Mouse (Mus musculus) cerebellum, postnatal 14 days (tissue): ENCODE results near the gene Ggt7.
"Not testable (repeated sequence)": the region's sequence is repeated elsewhere in the genome, so short reads cannot be mapped to it uniquely, and the experiment has no call there.

ENCODE experiments used
- DNase-seq, 2 experiments: peaks; one replicate each; pipeline ENCODE4 v3.0.0; 2021; ENCODE audit warnings: mixed read lengths in 2 of 2

Gene Ggt7

DNA sequence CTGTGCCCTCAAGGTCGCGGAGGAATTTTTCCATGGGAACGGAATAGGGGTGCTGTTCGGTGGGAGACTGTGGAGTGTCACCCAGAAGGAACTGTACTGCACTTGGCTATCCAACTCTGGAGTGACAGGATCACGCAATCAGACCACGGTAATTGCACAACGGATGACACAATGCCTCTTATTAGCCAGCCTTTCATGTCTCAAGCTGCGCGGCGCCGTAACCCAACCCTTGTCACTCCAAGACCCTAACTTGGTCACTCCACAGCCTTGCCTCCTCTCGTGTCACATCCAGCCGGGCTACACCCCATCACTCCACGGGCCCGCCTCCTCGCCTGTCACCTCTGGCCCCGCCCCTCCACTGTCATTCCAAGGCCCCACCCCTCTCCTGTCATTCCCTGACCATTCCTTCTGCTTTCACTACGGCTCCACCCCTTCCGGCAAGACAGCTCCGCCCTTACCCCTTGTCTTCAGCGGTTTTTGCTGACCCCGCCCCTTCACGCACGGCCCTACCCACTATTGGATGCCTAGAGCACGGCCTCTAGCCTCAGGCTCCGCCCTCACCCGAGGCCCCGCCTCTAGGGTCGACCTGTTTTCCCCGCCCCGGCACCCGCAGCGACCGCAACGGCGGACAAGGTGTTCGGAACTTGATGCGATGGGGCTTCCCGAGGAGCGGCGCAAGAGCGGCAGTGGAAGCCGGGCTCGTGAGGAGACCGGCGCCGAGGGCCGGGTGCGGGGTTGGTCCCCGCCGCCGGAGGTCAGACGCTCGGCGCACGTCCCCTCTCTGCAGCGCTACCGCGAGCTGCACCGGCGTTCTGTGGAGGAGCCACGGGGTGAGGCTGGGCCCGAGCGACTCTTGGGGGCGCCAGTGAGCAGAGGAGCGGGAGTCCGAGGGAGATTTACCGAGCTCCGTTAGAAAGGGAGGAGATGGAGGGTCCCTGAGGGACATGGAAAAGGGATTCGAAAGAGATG, at the start of gene Ggt7, which contains the start of gene Acss2:
Gene Ggt7, minus strand, starts transcription at position 783 of the 969 bp plus-strand sequence.
Gene Acss2, plus strand, starts transcription at position 494 of the 969 bp plus-strand sequence.
- peak; percentile 99 for DNase-seq

DNA sequence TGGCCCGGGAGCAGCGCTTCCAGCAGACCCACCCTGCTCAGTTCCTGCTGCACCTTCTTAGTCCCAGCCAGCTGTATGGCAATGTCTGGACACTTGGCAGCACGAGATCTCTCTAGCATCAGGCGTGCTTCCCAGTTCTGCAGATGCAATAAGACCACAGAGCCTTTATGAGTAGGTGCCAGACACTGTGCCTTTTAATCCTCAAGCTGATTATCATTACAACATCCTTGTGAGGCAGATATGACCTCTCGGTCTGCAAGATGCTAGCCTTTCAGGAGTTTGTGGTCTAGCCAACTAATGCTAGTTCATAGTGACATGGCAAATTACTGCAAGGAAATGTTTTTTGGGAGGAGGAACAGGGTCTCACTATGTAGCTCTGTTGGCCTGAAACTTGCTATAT, 49.7 kb upstream of the Ggt7 start:
- no peak for DNase-seq

DNA sequence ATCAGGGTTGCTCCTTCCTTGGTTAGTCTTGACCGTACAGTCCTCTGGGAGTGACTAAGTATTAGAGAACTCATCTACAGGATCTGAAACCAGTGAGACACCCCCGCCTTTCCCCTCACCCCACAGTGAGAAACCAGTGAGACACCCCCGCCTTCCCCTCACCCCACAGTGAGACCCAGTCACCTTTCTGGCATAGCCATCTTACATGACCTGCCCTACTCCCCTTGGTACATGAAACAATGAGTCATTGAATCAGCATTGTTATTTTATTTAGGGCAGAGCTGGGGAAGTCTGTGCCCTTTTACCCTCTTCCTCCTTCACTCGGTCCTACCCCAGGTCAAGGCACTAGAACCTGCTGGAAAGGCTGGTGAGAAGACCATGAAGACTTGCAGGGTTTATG, 44.9 kb upstream of the Ggt7 start:
- DNase-seq: no peak

DNA sequence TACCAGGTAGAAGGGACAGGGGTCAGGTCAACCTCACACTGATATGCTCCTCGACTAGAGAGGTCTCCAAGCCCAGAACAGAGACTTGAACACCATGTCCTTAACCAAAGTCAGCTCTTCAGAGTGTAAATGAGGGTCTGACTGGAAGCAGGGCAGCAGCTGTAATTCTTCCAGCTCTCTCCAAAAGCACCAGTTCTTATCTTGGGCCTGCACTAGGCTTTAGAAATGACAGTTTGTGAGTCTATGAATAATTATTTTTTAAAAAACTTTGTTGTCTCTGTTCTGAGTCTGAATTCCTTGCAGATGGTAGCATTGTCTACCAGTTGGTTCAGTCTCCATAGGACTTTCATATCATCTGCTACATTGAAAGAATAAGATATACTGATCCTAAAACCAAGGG, 44.2 kb upstream of the Ggt7 start:
- no peak for DNase-seq

DNA sequence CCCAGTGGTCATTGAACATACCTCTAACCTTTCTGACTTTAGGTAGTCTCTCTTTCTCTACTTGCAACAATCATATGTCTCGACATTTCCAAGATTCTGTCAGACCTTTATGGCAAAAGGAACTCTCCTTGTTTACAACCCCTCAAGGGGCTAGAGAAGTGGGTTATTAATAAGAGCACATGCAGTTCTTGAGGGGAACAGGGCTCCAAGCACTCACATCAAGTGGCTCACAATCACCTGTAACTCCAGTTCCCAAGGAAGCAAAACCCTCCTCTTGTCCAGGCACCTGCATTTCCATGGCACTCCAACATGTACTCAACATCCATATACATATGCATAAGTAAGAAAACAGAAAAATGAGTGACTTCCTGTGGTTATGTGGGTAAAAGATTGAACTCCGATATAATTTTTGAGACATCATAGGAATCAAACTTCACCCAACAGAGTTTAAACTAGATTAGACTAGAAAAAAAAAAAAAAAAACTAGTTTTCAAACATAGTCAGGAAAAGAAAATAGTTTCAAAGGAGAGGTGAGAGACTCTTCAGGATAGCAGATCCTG, 36.5 kb upstream of the Ggt7 start:
- no peak for DNase-seq

DNA sequence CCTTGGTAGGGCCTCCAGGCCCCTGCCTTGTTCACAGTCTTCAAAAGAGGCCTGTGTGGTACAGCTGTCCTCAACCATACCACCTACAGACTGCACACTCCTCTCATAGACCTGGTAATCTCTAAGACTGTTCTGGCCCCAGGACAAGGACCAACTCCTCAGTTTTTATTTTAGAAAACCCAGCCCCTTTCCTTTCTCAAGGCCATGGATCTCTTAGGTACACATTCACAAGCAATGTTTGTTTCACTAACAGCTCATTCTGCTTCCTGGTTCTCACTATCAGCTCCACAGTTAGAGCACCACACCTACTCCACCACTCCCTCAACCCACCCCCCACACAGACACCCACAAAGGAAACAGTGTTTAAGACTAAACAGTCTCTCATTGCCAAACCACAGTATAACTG, 34.9 kb upstream of the Ggt7 start:
- DNase-seq: no peak

DNA sequence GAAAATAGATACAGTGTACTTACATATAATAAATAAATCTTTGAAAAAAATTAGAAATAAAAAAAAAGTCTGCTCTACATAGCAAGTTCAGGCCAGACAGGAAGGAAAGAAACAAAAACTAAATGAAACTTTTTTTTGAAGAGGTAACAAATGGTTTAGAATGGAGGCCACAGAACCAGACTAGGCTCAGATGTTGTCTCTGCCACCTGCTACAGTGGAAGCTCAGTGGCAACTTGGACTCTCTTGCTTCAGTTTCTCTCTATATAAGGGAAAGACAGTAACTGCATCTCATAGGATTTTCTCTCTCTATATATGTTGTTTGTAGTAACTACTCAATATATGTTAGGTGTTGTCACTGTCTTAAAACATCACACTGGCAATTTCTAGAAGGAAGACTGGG, 34.3 kb upstream of the Ggt7 start:
- no peak for DNase-seq

DNA sequence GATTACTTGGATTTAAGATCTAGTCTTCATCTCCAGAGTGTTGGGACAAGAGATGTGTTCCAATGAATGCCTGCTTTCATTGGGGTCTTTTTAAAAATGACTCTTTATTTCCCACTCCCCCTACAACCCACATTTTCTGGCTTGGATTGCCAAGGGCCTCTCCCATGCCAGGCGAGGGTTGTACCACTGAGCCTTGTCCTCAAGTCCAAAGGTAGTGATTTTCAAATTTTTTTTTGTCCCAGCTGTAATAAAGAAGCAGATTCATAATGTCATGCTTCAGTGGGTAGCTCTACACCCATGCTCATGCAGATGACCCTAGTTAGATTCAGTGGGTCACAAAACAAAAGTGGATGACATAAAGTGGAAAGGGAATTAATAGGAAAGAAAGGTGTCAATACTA, 28.9 kb upstream of the Ggt7 start:
- DNase-seq: no peak

DNA sequence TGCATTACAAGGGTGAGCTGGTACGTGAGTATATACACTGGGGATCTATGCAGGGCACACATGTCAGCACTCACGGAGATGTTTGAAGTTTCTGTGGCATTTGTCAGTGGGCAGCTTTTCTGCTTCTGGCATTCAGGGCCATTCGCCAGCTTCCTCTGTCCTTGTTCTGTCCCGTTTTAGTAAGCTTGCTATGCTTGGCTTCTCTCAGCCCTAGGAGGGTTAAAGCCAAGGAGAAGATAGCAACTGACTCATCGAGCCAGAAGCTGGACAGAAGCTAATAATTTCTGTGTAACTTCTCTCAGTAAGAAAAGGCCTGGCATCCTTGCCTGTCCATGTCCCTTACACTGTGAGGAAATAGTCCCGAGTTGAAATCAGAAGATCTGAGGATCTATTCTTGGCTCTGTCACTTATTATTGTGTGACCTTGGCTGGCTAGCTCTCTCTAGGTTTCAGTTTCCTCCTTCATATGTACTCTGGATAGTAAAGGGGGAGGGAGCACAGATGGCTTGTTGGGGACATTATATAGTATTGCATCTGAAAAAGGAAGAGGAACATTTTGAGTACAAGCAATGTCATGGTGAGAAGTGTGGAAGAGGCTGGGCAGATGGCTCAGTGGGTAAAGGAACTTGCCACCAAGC, 22.9 kb upstream of the Ggt7 start:
- DNase-seq: peak; percentile 15 to 55

DNA sequence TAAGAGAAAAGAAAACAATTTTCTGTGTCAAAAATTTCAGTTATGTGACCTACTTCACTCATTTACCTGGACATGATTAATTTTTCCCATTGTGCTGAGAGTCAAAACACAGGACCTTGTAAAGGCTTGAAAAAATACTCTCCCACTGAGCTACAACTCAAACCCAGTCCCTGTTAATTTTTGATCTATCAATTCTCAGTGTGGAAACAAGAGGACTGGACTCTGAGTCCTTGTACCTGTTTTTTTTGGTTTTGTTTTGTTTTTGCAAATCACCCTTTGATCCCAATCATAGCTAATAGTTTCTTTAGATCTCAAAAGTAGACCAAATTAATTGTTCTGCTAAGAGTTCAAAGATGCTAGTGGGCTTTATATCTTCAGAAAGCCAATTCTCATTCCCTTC, 21.7 kb upstream of the Ggt7 start:
- DNase-seq: no peak

DNA sequence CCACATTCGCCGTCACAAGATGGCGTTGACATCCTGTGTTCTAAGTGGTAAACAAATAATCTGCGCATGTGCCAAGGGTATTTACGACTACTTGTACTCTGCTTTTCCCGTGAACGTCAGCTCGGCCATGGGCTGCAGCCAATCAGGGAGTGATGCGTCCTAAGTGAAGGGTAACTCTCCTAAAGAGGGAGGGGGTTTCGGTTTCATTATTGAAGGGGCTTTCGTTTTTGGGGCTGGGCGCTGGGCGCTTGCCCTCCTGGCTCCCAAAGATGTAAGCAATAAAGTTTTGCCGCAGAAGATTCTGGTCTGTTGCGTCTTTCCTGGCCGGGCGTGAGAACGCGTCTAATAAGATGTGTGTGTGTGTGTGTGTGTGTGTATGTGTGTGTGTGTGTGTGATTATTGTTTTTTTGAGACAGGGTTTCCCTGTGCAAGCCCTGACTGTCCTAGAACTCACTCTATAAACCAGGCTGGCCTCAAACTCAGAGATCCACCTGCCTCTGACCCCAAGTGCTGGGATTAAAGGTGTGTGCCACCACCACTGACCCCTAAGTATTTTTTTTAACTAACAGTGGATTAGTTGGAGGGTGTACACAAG, 20.5 kb upstream of the Ggt7 start:
- not testable (repeated sequence) for DNase-seq

DNA sequence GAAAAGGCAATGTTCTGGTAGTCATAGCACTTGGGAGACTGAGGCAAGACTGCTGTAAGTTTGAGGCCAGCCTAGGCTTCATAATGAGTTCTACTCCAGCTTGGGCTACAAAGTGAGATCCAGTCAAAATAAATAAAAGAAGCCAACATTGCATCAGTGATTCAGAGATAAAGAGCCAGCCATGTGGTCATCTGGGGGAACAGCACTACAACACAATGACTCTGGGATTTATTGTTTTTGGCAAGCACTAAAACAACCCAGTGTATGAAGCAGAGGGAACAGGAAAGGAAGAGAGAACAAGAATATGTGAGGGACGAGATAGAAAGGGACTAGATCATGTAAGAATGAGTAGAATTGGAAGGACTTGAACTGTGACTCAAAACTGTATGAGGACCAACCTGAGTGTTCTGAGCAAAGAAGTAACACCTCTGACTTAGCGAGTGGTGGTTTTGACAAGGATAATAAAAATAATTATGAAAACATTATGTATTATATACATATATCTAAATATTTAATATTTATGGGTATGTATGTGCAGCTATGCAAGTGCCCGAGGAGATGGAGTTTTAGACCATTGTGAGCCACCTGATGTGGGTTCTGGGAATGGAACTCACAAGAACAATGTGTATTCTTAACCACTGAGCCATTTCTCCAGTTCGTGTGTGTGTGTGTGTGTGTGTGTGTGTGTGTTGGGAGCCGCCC, 19.9 kb upstream of the Ggt7 start:
- no peak for DNase-seq

DNA sequence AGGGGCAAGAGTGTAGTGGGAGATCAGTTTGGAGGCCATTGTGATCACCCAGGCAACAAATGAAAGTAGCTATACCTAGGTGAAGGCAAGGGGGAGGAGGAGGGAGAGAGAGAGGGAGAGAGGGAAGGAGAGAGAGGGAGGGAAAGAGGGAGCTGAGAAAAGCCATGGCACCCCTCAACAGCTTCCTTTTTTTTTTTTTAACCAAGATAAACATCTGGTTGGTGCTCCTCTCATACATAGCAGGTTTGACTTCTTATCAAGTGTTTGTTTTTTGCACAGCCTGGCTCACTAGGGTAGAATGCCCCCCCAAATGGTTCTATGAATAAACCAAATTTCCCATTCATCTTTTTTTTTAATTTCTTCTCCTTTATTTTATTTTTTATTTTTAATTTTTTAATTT, 18.3 kb upstream of the Ggt7 start:
- DNase-seq: no peak

DNA sequence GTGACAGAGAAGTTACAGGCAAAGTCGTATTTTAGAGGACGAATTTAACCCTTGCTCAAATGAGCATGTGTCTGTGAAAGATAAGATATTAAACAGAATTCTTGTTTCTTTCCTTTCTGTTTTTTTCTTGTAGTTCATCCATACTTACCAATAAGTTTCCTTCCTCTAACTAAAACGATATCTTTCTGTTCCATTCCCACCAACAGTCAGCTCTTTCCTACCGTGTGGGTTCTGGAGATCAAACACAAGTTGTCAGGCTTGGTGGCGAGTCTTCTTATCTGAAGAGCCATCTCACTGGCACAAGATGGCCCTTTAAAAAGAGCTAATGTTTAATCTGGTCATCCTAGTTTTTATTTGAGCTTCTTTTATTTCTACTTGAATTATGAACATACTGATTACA, 9.3 kb upstream of the Ggt7 start:
- no peak for DNase-seq

DNA sequence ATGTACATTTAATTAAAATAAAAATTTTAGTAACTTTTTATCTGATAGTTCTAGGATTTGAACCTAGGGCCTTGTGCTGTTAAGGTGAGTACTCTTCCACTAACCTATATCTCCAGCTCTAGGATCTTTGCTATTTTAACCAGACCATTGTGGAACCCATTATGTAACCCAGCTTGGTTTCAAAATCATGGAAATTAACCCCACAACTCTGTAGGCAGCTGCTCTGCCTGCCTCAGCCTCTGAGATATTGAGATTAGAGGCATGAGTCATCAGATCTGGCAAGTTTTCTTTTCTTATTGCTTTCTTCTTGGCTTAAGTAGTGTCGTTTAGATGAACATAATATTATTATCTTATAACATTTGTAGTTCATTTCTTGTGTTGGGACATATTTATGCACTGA, 6.3 kb upstream of the Ggt7 start:
- DNase-seq: no peak

DNA sequence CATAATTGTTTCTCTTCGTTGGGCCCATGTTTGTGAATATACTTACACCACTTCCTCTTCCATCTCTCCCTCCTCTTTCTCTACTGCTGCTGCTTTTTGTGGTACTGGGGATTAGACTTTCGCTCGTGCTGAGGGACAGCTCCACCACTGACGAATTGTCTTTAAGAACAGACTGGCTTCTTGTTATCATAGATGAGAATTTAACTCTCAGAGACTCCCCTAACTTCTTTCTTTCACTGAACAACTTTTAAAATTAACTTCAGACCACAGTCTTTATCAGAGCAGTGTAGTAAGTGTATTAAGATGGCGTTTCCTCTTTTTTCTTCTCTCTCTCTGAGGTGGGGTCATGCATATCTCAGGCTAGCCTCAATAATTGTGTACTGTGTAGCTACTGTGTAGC, 5.7 kb upstream of the Ggt7 start:
- no peak for DNase-seq

DNA sequence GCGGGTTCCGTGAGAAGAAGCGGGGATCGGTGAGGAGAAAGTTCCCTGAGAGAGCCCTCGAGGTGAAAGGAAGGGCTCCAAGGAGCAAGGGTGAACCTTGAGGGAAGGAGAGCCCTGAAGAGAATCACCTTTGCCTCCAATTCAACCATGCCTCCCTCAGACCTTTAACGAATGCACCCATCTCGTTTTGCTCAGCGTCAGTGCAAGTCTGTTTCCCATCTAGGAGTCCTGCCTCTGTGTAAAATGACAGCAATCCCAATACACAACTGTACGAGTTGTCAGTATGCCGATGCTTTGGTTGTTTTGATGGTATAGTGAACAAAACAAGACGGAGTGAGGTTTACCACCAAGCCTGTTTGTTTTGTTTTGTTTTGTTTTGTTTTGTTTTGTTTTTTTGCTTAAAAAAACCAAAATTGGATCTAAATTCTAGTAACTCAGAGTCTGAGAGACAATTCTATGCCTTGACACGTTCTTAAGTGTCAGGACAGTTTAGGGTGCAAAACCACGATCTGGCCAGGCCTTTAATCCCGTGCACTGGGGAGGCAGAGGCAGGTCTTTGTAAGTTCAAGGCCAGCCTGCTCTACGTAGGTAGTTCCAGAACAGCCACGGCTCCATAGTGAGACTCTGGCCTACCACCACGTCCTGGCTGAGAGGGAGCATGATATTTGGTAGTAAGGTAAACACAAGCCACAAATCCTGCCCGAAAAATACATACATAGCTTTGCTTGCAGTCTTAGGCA, 664 bp upstream of the Ggt7 start:
- DNase-seq: no peak

DNA sequence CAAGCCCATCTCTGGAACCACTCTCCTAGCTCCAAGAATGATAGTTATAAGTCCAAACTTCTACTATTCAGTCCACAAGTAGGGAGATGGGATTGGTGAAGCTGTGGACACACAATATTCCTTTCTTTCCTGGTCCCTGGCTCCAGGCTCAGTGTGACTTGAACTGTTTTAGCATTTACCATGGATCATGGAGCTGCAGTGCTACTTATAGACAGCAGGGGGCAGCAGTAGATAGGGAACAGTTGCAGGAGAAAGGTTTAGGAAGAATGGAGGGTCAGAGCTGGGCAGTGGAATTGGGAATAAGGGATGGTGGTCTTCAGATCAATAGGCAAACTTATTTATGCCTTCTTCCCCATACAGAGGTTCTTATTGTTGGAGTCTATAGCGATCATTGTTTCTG, 2.1 kb downstream of the Ggt7 start:
- peak; percentile 87 to 89 for DNase-seq

DNA sequence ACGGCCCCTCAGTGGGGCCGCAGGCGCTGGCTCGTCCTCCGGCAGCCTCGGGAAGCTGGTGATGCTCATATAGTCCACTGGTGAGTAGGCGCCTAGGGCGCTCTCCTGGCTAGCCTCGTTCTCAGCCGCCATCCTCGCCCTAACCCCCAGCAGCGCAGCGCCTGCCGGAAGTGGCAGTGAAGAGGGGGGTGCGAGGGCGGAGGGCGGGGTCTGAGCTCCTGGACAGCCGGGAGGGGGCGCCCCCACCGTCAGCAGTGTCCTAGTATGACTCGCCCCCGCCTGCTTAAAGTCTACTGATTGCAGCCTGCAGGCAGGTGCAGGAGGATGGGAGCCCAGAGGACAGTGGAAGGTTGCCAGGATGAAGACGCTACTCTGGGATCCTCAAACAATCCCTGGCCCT, 3.4 kb downstream of the Ggt7 start:
- peak; percentile 93 for DNase-seq

DNA sequence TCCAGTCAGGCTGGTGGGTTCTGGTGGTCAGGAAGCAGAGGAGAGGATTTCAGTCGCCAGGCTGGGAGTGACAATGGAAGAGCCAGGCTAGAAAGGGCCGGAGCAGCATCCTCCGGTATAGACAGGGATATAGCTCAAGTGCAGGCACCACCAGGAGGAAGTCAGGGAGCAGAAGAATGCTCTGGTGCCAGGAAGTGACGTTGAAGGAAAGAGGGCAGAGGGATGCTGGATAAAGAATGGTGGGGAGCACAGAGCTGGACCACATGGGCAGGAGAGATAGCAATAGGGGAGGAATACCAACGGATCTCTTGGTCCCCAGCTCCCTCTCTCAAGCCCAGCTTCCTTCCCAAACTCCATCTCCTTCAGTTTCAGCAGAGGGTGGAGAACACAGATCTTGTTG, 4.5 kb downstream of the Ggt7 start:
- peak; percentile 43 to 54 for DNase-seq

DNA sequence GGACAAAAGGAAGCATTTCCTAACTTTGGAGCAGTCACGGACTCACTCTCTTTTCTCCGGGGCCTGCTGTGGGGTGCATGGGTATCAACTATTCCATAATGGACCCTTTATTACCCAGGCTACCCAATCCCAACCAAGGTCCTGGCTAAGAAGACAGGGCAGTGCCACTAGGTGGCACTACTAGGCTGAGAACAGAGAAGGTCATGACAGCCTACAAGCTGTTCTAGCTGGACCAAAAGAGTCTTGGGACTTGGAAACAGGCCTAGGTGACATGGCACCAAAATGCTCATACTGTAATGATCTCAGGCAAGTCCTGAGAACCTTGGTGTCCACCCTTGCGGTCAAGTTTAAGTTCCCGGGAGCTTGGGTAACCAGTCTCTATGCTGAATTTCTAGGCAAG, 5.6 kb downstream of the Ggt7 start:
- peak; percentile 84 for DNase-seq
